Comparison of ENCODE assay signal across 8 mouse cellular contexts in genomic region chr4:155694482-155695401, GRCm38 (mm10). TPM values are rescaled to one million over a fixed set of nuclear protein-coding genes. Genes with fewer than 3 reads are reported as not detected.
DNase-seq lines count a peak whose midpoint lies in the region; ATAC-seq and TF ChIP-seq lines count a peak whose summit lies in the region.

No protein-coding gene starts in this region.

- WGBS in embryonic facial prominence, embryonic 13.5 days: 1% methylated on average over 89 of the region's 92 CpGs
- WGBS in heart, embryonic 12.5 days: 1% methylated on average over 92 of the region's 92 CpGs
- WGBS in kidney, embryonic 16.5 days: 1% methylated on average over 79 of the region's 92 CpGs
- 3% methylated on average over 92 of the region's 92 CpGs for WGBS in liver, adult 2 months

- H3K9me3 ChIP-seq in embryonic facial prominence, embryonic 13.5 days: no peaks in the 10 kb centered on the region
- no peaks in the 10 kb centered on the region for H3K9me3 ChIP-seq in heart, embryonic 12.5 days (replicated peaks)
- H3K9me3 ChIP-seq in kidney, embryonic 16.5 days (ENCODE audit: low read length): no peaks in the 10 kb centered on the region

- peak; percentile 67; the same call in 1 of the 2 replicates for ATAC-seq in embryonic facial prominence, embryonic 13.5 days (ENCODE audit: insufficient number of reproducible peaks, insufficient read depth, low FRiP score, low TSS enrichment, low read depth)
- ATAC-seq in heart, embryonic 12.5 days (ENCODE audit: insufficient number of reproducible peaks, low FRiP score): peak; percentile 56
- ATAC-seq in kidney, embryonic 16.5 days (ENCODE audit: low FRiP score, low TSS enrichment): peak; percentile 67
- 0 out of 2 replicates have a peak, but pooled peaks have one; percentile 25 for ATAC-seq in monocyte, adult 5-6 weeks (replicated peaks; ENCODE audit: insufficient number of reproducible peaks, low FRiP score, low TSS enrichment, poor library complexity, severe bottlenecking)

- H3K9ac ChIP-seq in embryonic facial prominence, embryonic 13.5 days: peak overlapping the region; percentile 87
- peak overlapping the region; percentile 87 for H3K9ac ChIP-seq in heart, embryonic 12.5 days
- H3K9ac ChIP-seq in kidney, embryonic 16.5 days (replicated peaks; ENCODE audit: low read length): peak overlapping the region; percentile 82
- H3K9ac ChIP-seq in liver, adult 2 months (ENCODE audit: low read depth, low read length): peak overlapping the region; percentile 24

- peak overlapping the region; percentile 72 for H3K4me3 ChIP-seq in embryonic facial prominence, embryonic 13.5 days
- peak overlapping the region; percentile 69 for H3K4me3 ChIP-seq in heart, embryonic 12.5 days
- peak overlapping the region; percentile 71 for H3K4me3 ChIP-seq in kidney, embryonic 16.5 days (ENCODE audit: low read length)
- peak overlapping the region; percentile 49 for H3K4me3 ChIP-seq in liver, adult 2 months (ENCODE audit: insufficient read depth, low read depth, low read length)

- peaks cover 24% of the 10 kb centered on the region for H3K4me1 ChIP-seq in embryonic facial prominence, embryonic 13.5 days
- peaks cover 5% of the 10 kb centered on the region; the same call in 1 of the 2 replicates for H3K4me1 ChIP-seq in heart, embryonic 12.5 days (replicated peaks)
- peaks cover 11% of the 10 kb centered on the region for H3K4me1 ChIP-seq in kidney, embryonic 16.5 days (ENCODE audit: insufficient read depth, low read length)
- no peaks in the 10 kb centered on the region for H3K4me1 ChIP-seq in liver, adult 2 months (ENCODE audit: control insufficient read depth, insufficient read depth, low read length)

- 0 out of 2 replicates have a peak, but pooled peaks have one; percentile 30 for TF ChIP-seq CTCF in liver, adult 2 months (IDR thresholded peaks at IDR 0.05; ENCODE audit: low read depth, low read length)

- no peaks in the 10 kb centered on the region for H3K79me2 ChIP-seq in liver, adult 2 months (ENCODE audit: control insufficient read depth, insufficient read depth, low read length)

- peaks cover 14% of the 10 kb centered on the region; the same call in 1 of the 2 replicates for H3K27me3 ChIP-seq in embryonic facial prominence, embryonic 13.5 days
- peaks cover 35% of the 10 kb centered on the region for H3K27me3 ChIP-seq in heart, embryonic 12.5 days (replicated peaks)
- H3K27me3 ChIP-seq in kidney, embryonic 16.5 days (ENCODE audit: insufficient read depth, low read length): 0 out of 2 replicates have a peak, but pooled peaks cover 2% of the 10 kb centered on the region
- peaks cover 6% of the 10 kb centered on the region; the same call in 1 of the 2 replicates for H3K27me3 ChIP-seq in liver, adult 2 months (ENCODE audit: control insufficient read depth, insufficient read depth, low read length)

- H3K36me3 ChIP-seq in embryonic facial prominence, embryonic 13.5 days: no peaks in the 10 kb centered on the region
- no peaks in the 10 kb centered on the region for H3K36me3 ChIP-seq in heart, embryonic 12.5 days
- no peaks in the 10 kb centered on the region for H3K36me3 ChIP-seq in kidney, embryonic 16.5 days (ENCODE audit: insufficient read depth, low read length)
- H3K36me3 ChIP-seq in liver, adult 2 months (ENCODE audit: control insufficient read depth, insufficient read depth, low read length): no peaks in the 10 kb centered on the region

- peak overlapping the region; percentile 82 for H3K27ac ChIP-seq in embryonic facial prominence, embryonic 13.5 days
- 0 out of 2 replicates have a peak overlapping the region, but pooled peaks have one; percentile 28 for H3K27ac ChIP-seq in heart, embryonic 12.5 days (ENCODE audit: poor library complexity, severe bottlenecking)
- no peak overlapping the region for H3K27ac ChIP-seq in kidney, embryonic 16.5 days (ENCODE audit: low read length)
- H3K27ac ChIP-seq in liver, adult 2 months (replicated peaks; ENCODE audit: insufficient read depth, low read depth, low read length): no peak overlapping the region

- peak; percentile 30 to 75 for DNase-seq in urinary bladder, adult 18-20 months (ENCODE audit: low spot score in 2 of 2)
- DNase-seq in urinary bladder, postnatal 10 days (ENCODE audit: low spot score): no peak
- no peak for DNase-seq in liver, adult 2 months (ENCODE audit: extremely low read depth, low read depth, low spot score)
- DNase-seq in spleen, postnatal 14 days (ENCODE audit: low spot score in 2 of 2): peak; percentile 21 to 40

- TF ChIP-seq POLR2A in liver, adult 2 months (IDR thresholded peaks at IDR 0.05; ENCODE audit: extremely low read depth, insufficient read depth, low read length): no peak

- H3K4me2 ChIP-seq in embryonic facial prominence, embryonic 13.5 days: peak overlapping the region; percentile 95
- H3K4me2 ChIP-seq in heart, embryonic 12.5 days: peak overlapping the region; percentile 99
- H3K4me2 ChIP-seq in kidney, embryonic 16.5 days (replicated peaks; ENCODE audit: low read depth, low read length): peak overlapping the region; percentile 97

RNA-seq across cellular contexts. Expression of gene Fndc10, which starts 0.6 kb away (rescaled TPM):
- polyA plus RNA-seq in embryonic facial prominence, embryonic 13.5 days (2015; fragmentation: Nextera tagmentation; extraction: Ambion mirVana): 6.5 and 8.7 TPM in 2 replicates
- 5.2 and 5.5 TPM in 2 replicates for polyA plus RNA-seq in heart, embryonic 12.5 days (2016; fragmentation: Nextera tagmentation; extraction: Ambion mirVana)
- polyA plus RNA-seq in kidney, embryonic 16.5 days (2015; fragmentation: Nextera tagmentation; extraction: Ambion mirVana): 2.5 and 2.8 TPM in 2 replicates
- 0.37 and 0.54 TPM in 2 replicates for total RNA-seq in liver, adult 2 months (2014; rRNA removed)
- 0.77 and 1.2 TPM in 2 replicates for polyA plus RNA-seq in liver, adult 2 months (2012; rRNA removed)
- total RNA-seq in monocyte, adult 5-6 weeks (2017): 0.21 to 0.68 TPM (median 0.48 TPM) in 3 replicates

RNA-seq across cellular contexts. Expression of gene Ssu72, which starts 9.9 kb away (rescaled TPM):
- 136 and 142 TPM in 2 replicates for polyA plus RNA-seq in embryonic facial prominence, embryonic 13.5 days (2015; fragmentation: Nextera tagmentation; extraction: Ambion mirVana)
- 111 and 116 TPM in 2 replicates for polyA plus RNA-seq in heart, embryonic 12.5 days (2016; fragmentation: Nextera tagmentation; extraction: Ambion mirVana)
- 144 and 159 TPM in 2 replicates for polyA plus RNA-seq in kidney, embryonic 16.5 days (2015; fragmentation: Nextera tagmentation; extraction: Ambion mirVana)
- total RNA-seq in liver, adult 2 months (2014; rRNA removed): 99.5 and 108 TPM in 2 replicates
- 78.8 and 79.3 TPM in 2 replicates for polyA plus RNA-seq in liver, adult 2 months (2012; rRNA removed)
- 131 to 171 TPM (median 143 TPM) in 3 replicates for total RNA-seq in monocyte, adult 5-6 weeks (2017)

RNA-seq across cellular contexts. Expression of gene Mib2, which starts 25.7 kb away (rescaled TPM):
- 36.1 and 36.7 TPM in 2 replicates for polyA plus RNA-seq in embryonic facial prominence, embryonic 13.5 days (2015; fragmentation: Nextera tagmentation; extraction: Ambion mirVana)
- polyA plus RNA-seq in heart, embryonic 12.5 days (2016; fragmentation: Nextera tagmentation; extraction: Ambion mirVana): 21.7 and 22.4 TPM in 2 replicates
- 31.9 and 34.1 TPM in 2 replicates for polyA plus RNA-seq in kidney, embryonic 16.5 days (2015; fragmentation: Nextera tagmentation; extraction: Ambion mirVana)
- total RNA-seq in liver, adult 2 months (2014; rRNA removed): 16.4 and 19.0 TPM in 2 replicates
- polyA plus RNA-seq in liver, adult 2 months (2012; rRNA removed): 32.2 and 35.8 TPM in 2 replicates
- total RNA-seq in monocyte, adult 5-6 weeks (2017): 14.3 to 35.4 TPM (median 16.5 TPM) in 3 replicates

RNA-seq across cellular contexts. Expression of gene Tmem240, which starts 39.9 kb away (rescaled TPM):
- polyA plus RNA-seq in embryonic facial prominence, embryonic 13.5 days (2015; fragmentation: Nextera tagmentation; extraction: Ambion mirVana): 1.2 and 1.4 TPM in 2 replicates
- 0.63 and 0.67 TPM in 2 replicates for polyA plus RNA-seq in heart, embryonic 12.5 days (2016; fragmentation: Nextera tagmentation; extraction: Ambion mirVana)
- 0.45 and 0.53 TPM in 2 replicates for polyA plus RNA-seq in kidney, embryonic 16.5 days (2015; fragmentation: Nextera tagmentation; extraction: Ambion mirVana)
- under 0.01 and 0.20 TPM in 2 replicates for total RNA-seq in liver, adult 2 months (2014; rRNA removed)
- 0.07 and 0.20 TPM in 2 replicates for polyA plus RNA-seq in liver, adult 2 months (2012; rRNA removed)
- 0.10 to 0.86 TPM in 2 of 3 replicates, not detected in the other for total RNA-seq in monocyte, adult 5-6 weeks (2017)

RNA-seq across cellular contexts. Expression of gene Mmp23, which starts 41.6 kb away (rescaled TPM):
- polyA plus RNA-seq in embryonic facial prominence, embryonic 13.5 days (2015; fragmentation: Nextera tagmentation; extraction: Ambion mirVana): 24.8 and 26.1 TPM in 2 replicates
- polyA plus RNA-seq in heart, embryonic 12.5 days (2016; fragmentation: Nextera tagmentation; extraction: Ambion mirVana): 72.0 and 75.7 TPM in 2 replicates
- polyA plus RNA-seq in kidney, embryonic 16.5 days (2015; fragmentation: Nextera tagmentation; extraction: Ambion mirVana): 70.4 and 71.7 TPM in 2 replicates
- total RNA-seq in liver, adult 2 months (2014; rRNA removed): 1.7 and 1.8 TPM in 2 replicates
- 2.7 and 3.0 TPM in 2 replicates for polyA plus RNA-seq in liver, adult 2 months (2012; rRNA removed)
- total RNA-seq in monocyte, adult 5-6 weeks (2017): not detected in 3 replicates

Comparison
In these comparisons a context has a peak if more than half of its experiments do, and no peak if none do; other contexts are left out.
1. DNase-seq: peak in urinary bladder, adult 18-20 months (2 of 2) and spleen, postnatal 14 days (2 of 2); none in urinary bladder, postnatal 10 days (single experiment) and liver, adult 2 months (single experiment).
2. H3K27ac ChIP-seq: peak in embryonic facial prominence, embryonic 13.5 days (single experiment) and heart, embryonic 12.5 days (single experiment); none in kidney, embryonic 16.5 days (single experiment) and liver, adult 2 months (single experiment).
3. H3K9ac ChIP-seq: peak in every context shown above with its lines; median percentile 87 in embryonic facial prominence, embryonic 13.5 days; 87 in heart, embryonic 12.5 days; 82 in kidney, embryonic 16.5 days; 24 in liver, adult 2 months.
4. Peak in every context shown above with its lines, with median percentiles within 50 percentile points of each other: ATAC-seq, H3K4me2 ChIP-seq and H3K4me3 ChIP-seq.